In genomic region chr7:29982931-29983330, GRCm38 (mm10) we compare ENCODE assay signal across 8 mouse cellular contexts. TPM values are rescaled to one million over a fixed set of nuclear protein-coding genes. Genes with fewer than 3 reads are reported as not detected.
DNase-seq lines count a peak whose midpoint lies in the region; ATAC-seq and TF ChIP-seq lines count a peak whose summit lies in the region.

No protein-coding gene starts in this region.

- peaks cover 34% of the 10 kb centered on the region for H3K4me1 ChIP-seq in forebrain, embryonic 10.5 days
- H3K4me1 ChIP-seq in intestine, postnatal 0 days (replicated peaks; ENCODE audit: control insufficient read depth, insufficient read depth, low read length), result peaks cover 8% of the 10 kb centered on the region; the same call in 1 of the 2 replicates
- H3K4me1 ChIP-seq in stomach, embryonic 15.5 days, result 0 out of 2 replicates have a peak, but pooled peaks cover 10% of the 10 kb centered on the region

- peaks cover 26% of the 10 kb centered on the region for H3K36me3 ChIP-seq in forebrain, embryonic 10.5 days (replicated peaks)
- peaks cover 6% of the 10 kb centered on the region for H3K36me3 ChIP-seq in intestine, postnatal 0 days (ENCODE audit: control insufficient read depth, insufficient read depth)
- peaks cover 5% of the 10 kb centered on the region for H3K36me3 ChIP-seq in stomach, embryonic 15.5 days

- intact Hi-C loops in left cerebral cortex, adult 2 months (cut with DNase I), result loop anchor here (2.0 kb wide), 2 partner anchors 28 to 164 kb away; partner anchors contain the start of gene Zfp74
- intact Hi-C loops in left cerebral cortex, postnatal 14 days (cut with DNase I), result no loop called here

- ATAC-seq in intestine, postnatal 0 days, result no peak
- ATAC-seq in stomach, embryonic 15.5 days (ENCODE audit: insufficient read depth, low FRiP score, low read depth), result no peak
- ATAC-seq in frontal cortex, adult (ENCODE audit: low TSS enrichment), result no peak

- peak overlapping the region; percentile 75; the same call in 1 of the 2 replicates for H3K9ac ChIP-seq in intestine, postnatal 0 days (ENCODE audit: low read depth, low read length)
- peak overlapping the region; percentile 80; the same call in 1 of the 2 replicates for H3K9ac ChIP-seq in stomach, embryonic 15.5 days

- peak overlapping the region; percentile 82 for H3K4me2 ChIP-seq in intestine, postnatal 0 days (replicated peaks; ENCODE audit: low read depth)
- peak overlapping the region; percentile 69 for H3K4me2 ChIP-seq in stomach, embryonic 15.5 days

- H3K4me3 ChIP-seq in left cerebral cortex, adult 2 months, result peak overlapping the region; percentile 92
- H3K4me3 ChIP-seq in forebrain, embryonic 10.5 days, result peak overlapping the region; percentile 87
- peak overlapping the region; percentile 78 for H3K4me3 ChIP-seq in intestine, postnatal 0 days (ENCODE audit: low read depth, low read length)
- H3K4me3 ChIP-seq in stomach, embryonic 15.5 days (replicated peaks), result peak overlapping the region; percentile 96

- H3K27ac ChIP-seq in left cerebral cortex, adult 2 months, result peak overlapping the region; percentile 81
- peak overlapping the region; percentile 97 for H3K27ac ChIP-seq in forebrain, embryonic 10.5 days
- peak overlapping the region; percentile 89; the same call in 1 of the 2 replicates for H3K27ac ChIP-seq in intestine, postnatal 0 days (ENCODE audit: low read depth, low read length)
- peak overlapping the region; percentile 99 for H3K27ac ChIP-seq in stomach, embryonic 15.5 days

- H3K27me3 ChIP-seq in forebrain, embryonic 10.5 days (ENCODE audit: poor library complexity, severe bottlenecking), result no peaks in the 10 kb centered on the region
- H3K27me3 ChIP-seq in intestine, postnatal 0 days (replicated peaks; ENCODE audit: control insufficient read depth, insufficient read depth, low read length), result no peaks in the 10 kb centered on the region
- no peaks in the 10 kb centered on the region for H3K27me3 ChIP-seq in stomach, embryonic 15.5 days (replicated peaks)

- peaks cover 10% of the 10 kb centered on the region for H3K9me3 ChIP-seq in forebrain, embryonic 10.5 days
- no peaks in the 10 kb centered on the region for H3K9me3 ChIP-seq in intestine, postnatal 0 days (ENCODE audit: control insufficient read depth)
- H3K9me3 ChIP-seq in stomach, embryonic 15.5 days, result no peaks in the 10 kb centered on the region

- DNase-seq in left cerebral cortex, adult 2 months (ENCODE audit: extremely low spot score in 1 of 2, low spot score in 2 of 2), result no peak
- no peak for DNase-seq in left cerebral cortex, postnatal 14 days (ENCODE audit: low spot score in 2 of 2)
- peak; percentile 46 for DNase-seq in WW6 (ENCODE audit: low read depth, low spot score)
- peak; percentile 16 for DNase-seq in forebrain, embryonic 10.5 days (ENCODE audit: extremely low spot score, low spot score)
- DNase-seq in lung, postnatal 10 days, result peak; percentile 14

- 23% methylated on average over 6 of the region's 6 CpGs for WGBS in forebrain, embryonic 10.5 days
- WGBS in intestine, postnatal 0 days, result 26% methylated on average over 6 of the region's 6 CpGs
- 20% methylated on average over 6 of the region's 6 CpGs for WGBS in stomach, embryonic 15.5 days

- no peak for TF ChIP-seq CTCF in left cerebral cortex, adult 2 months (IDR thresholded peaks at IDR 0.05)
- no peak for TF ChIP-seq CTCF in intestine, postnatal 0 days (IDR thresholded peaks at IDR 0.05; ENCODE audit: low read depth)

RNA-seq across cellular contexts. Expression of gene Zfp568, which starts 0.8 kb away (rescaled TPM):
- 1 to 10 TPM; 3.6 to 3.9 TPM for total RNA-seq in left cerebral cortex, adult 2 months (2021)
- 1 to 10 TPM; 3.7 TPM for total RNA-seq in left cerebral cortex, postnatal 14 days (2021)
- polyA plus RNA-seq in forebrain, embryonic 10.5 days (2016; fragmentation: Nextera tagmentation; extraction: Ambion mirVana), result 22.7 and 25.0 TPM in 2 replicates
- polyA plus RNA-seq in intestine, postnatal 0 days (2015; fragmentation: Nextera tagmentation; extraction: Ambion mirVana), result 5.5 and 5.8 TPM in 2 replicates
- polyA plus RNA-seq in stomach, embryonic 15.5 days (2015; fragmentation: Nextera tagmentation; extraction: Ambion mirVana), result 17.8 and 18.8 TPM in 2 replicates

RNA-seq across cellular contexts. Expression of gene Zfp74, which starts 29.0 kb away (rescaled TPM):
- 10 to 100 TPM; 17.4 to 19.0 TPM for total RNA-seq in left cerebral cortex, adult 2 months (2021)
- total RNA-seq in left cerebral cortex, postnatal 14 days (2021), result 10 to 100 TPM; 19.9 to 21.4 TPM
- 13.5 and 13.8 TPM in 2 replicates for polyA plus RNA-seq in forebrain, embryonic 10.5 days (2016; fragmentation: Nextera tagmentation; extraction: Ambion mirVana)
- polyA plus RNA-seq in intestine, postnatal 0 days (2015; fragmentation: Nextera tagmentation; extraction: Ambion mirVana), result 2.6 and 2.8 TPM in 2 replicates
- 9.2 and 10.2 TPM in 2 replicates for polyA plus RNA-seq in stomach, embryonic 15.5 days (2015; fragmentation: Nextera tagmentation; extraction: Ambion mirVana)

Comparison
In these comparisons a context has a peak if more than half of its experiments do, and no peak if none do; other contexts are left out.
1. DNase-seq: peak in WW6 (single experiment), forebrain, embryonic 10.5 days (single experiment) and lung, postnatal 10 days (single experiment); none in left cerebral cortex, adult 2 months (0 of 2) and left cerebral cortex, postnatal 14 days (0 of 2).
2. Peak in every context shown above with its lines, with median percentiles within 50 percentile points of each other: H3K27ac ChIP-seq and H3K4me3 ChIP-seq.